Mouse (Mus musculus): ENCODE data around the gene Obscn.

DNA sequence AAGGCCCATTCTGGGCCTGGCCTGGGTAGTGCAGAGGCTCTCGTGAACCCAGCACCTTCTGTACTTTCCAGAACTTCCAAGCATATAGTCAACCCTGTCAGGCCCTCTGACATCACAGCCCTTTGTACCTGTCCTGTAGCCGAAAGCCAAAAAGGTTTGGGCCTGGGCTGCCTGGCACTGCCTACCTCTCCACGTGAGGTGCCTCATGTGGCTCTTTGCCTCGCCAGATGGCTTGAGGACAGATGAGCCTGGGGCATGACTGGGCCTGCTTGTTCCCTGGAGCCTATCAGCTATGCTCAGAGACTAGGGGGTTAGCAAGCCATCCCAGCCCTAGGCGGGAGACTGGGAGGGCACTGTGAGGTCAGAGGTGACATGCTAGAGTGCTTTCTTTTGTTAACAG lies 49.3 kb upstream of the Obscn start:
- TF ChIP-seq EP300 (IDR thresholded peaks at IDR 0.05; ENCODE audit: low read depth) (no peak), CTCF (IDR thresholded peaks at IDR 0.05; ENCODE audit: low read depth) (no peak)

All from heart, postnatal 0 days (tissue).